Comparison of ENCODE assay signal across 23 mouse cellular contexts in the genomic region with DNA sequence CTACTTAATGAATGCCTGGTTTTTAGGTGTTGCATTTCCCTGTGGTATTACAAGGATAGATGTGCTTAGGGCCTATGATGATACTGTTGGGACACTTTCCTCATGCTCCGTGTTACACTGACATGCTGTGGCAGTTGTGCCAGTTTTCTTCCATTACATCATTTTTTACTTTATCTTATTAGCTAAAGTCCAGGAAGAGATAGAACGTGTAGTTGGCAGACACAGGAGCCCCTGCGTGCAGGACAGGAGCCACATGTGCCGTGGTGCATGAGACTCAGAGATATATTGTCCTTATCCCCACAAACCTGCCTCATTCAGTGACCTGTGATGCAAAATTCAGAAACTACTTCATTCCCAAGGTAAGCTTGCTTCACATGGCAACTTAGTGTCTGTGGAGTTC. TPM values are rescaled to one million over a fixed set of nuclear protein-coding genes. Genes with fewer than 3 reads are reported as not detected.
DNase-seq lines count a peak whose midpoint lies in the region; ATAC-seq and TF ChIP-seq lines count a peak whose summit lies in the region.
"Had no signal": no experiment of that assay in that cellular context is flagged by ENCODE, and none has a peak within 500 bp of the region (broad histone marks: within the 10 kb centered on the region; RNA-seq: fewer than 3 reads in every experiment).

No protein-coding gene starts in this region.

- H3K4me3 ChIP-seq in intestine, embryonic 15.5 days (replicated peaks): no peak overlapping the region
- no peak overlapping the region for H3K4me3 ChIP-seq in intestine, embryonic 16.5 days (ENCODE audit: low read length)
- H3K4me3 ChIP-seq in small intestine, adult 2 months (ENCODE audit: low read depth, low read length): no peak overlapping the region
- H3K4me3 ChIP-seq: embryonic facial prominence, embryonic 10.5 days; embryonic facial prominence, embryonic 12.5 days; forebrain, embryonic 13.5 days; forebrain, embryonic 15.5 days had no signal

- TF ChIP-seq POLR2A in small intestine, adult 2 months (IDR thresholded peaks at IDR 0.05; ENCODE audit: low read depth, low read length): no peak

- no peak for TF ChIP-seq CTCF in small intestine, adult 2 months (IDR thresholded peaks at IDR 0.05; ENCODE audit: extremely low read depth, insufficient read length, insufficient replicate concordance, low read depth, low read length)

- no peak overlapping the region for H3K9ac ChIP-seq in intestine, embryonic 15.5 days
- H3K9ac ChIP-seq in intestine, embryonic 16.5 days (ENCODE audit: low read depth, low read length): no peak overlapping the region
- H3K9ac ChIP-seq: embryonic facial prominence, embryonic 12.5 days; forebrain, embryonic 13.5 days; forebrain, embryonic 15.5 days had no signal

- no peak for DNase-seq in thymus, postnatal 14 days
- DNase-seq in adrenal gland, adult 18-20 months (ENCODE audit: low spot score in 2 of 2): no peak
- DNase-seq in natural killer cell, adult 2 months (ENCODE audit: low spot score in 2 of 2): no peak
- DNase-seq: adrenal gland, adult 8-10 months; adrenal gland, postnatal 14 days; adrenal gland, postnatal 36 days; cerebellum, adult 11-12 months; cerebellum, adult 2 months; cerebellum, adult 9-10 months; cerebellum, postnatal 10 days; cerebellum, postnatal 25 days had no signal

- H3K36me3 ChIP-seq in intestine, embryonic 15.5 days: no peaks in the 10 kb centered on the region
- H3K36me3 ChIP-seq in intestine, embryonic 16.5 days (ENCODE audit: control insufficient read depth, insufficient read depth, low read length): no peaks in the 10 kb centered on the region
- no peaks in the 10 kb centered on the region for H3K36me3 ChIP-seq in small intestine, adult 2 months (ENCODE audit: control insufficient read depth, insufficient read depth, low read length)
- H3K36me3 ChIP-seq: embryonic facial prominence, embryonic 10.5 days; embryonic facial prominence, embryonic 12.5 days; forebrain, embryonic 15.5 days had no signal

- H3K27ac ChIP-seq in intestine, embryonic 15.5 days: no peak overlapping the region
- H3K27ac ChIP-seq in intestine, embryonic 16.5 days (ENCODE audit: low read length): no peak overlapping the region
- H3K27ac ChIP-seq in small intestine, adult 2 months (ENCODE audit: insufficient read depth, low read depth, low read length): peak overlapping the region; percentile 48
- H3K27ac ChIP-seq: embryonic facial prominence, embryonic 10.5 days; embryonic facial prominence, embryonic 12.5 days; forebrain, embryonic 13.5 days; forebrain, embryonic 15.5 days had no signal

- H3K4me1 ChIP-seq in intestine, embryonic 15.5 days (replicated peaks): no peaks in the 10 kb centered on the region
- H3K4me1 ChIP-seq in intestine, embryonic 16.5 days (ENCODE audit: control insufficient read depth, insufficient read depth, low read length): no peaks in the 10 kb centered on the region
- peaks cover 5% of the 10 kb centered on the region; the same call in 1 of the 2 replicates for H3K4me1 ChIP-seq in small intestine, adult 2 months (ENCODE audit: control insufficient read depth, insufficient read depth, insufficient read length, low read length)
- H3K4me1 ChIP-seq: embryonic facial prominence, embryonic 10.5 days; embryonic facial prominence, embryonic 12.5 days; forebrain, embryonic 13.5 days; forebrain, embryonic 15.5 days had no signal

- WGBS in intestine, embryonic 15.5 days: 72% methylated on average over 4 of the region's 4 CpGs
- 72% methylated on average over 4 of the region's 4 CpGs for WGBS in intestine, embryonic 16.5 days
- WGBS in small intestine, adult 2 months: 30% methylated on average over 4 of the region's 4 CpGs

- H3K27me3 ChIP-seq in intestine, embryonic 15.5 days (replicated peaks): no peaks in the 10 kb centered on the region
- no peaks in the 10 kb centered on the region for H3K27me3 ChIP-seq in intestine, embryonic 16.5 days (replicated peaks; ENCODE audit: control insufficient read depth, insufficient read depth, low read length)
- H3K27me3 ChIP-seq in small intestine, adult 2 months (ENCODE audit: control insufficient read depth, insufficient read depth, low read length): no peaks in the 10 kb centered on the region
- H3K27me3 ChIP-seq: embryonic facial prominence, embryonic 12.5 days; forebrain, embryonic 13.5 days; forebrain, embryonic 15.5 days had no signal

- H3K4me2 ChIP-seq in intestine, embryonic 15.5 days (replicated peaks): no peak overlapping the region
- no peak overlapping the region for H3K4me2 ChIP-seq in intestine, embryonic 16.5 days (ENCODE audit: low read depth, low read length)
- H3K4me2 ChIP-seq: embryonic facial prominence, embryonic 12.5 days; forebrain, embryonic 13.5 days; forebrain, embryonic 15.5 days had no signal

- H3K9me3 ChIP-seq in intestine, embryonic 15.5 days: no peaks in the 10 kb centered on the region
- no peaks in the 10 kb centered on the region for H3K9me3 ChIP-seq in intestine, embryonic 16.5 days (ENCODE audit: control insufficient read depth, low read length)
- H3K9me3 ChIP-seq: embryonic facial prominence, embryonic 10.5 days; forebrain, embryonic 15.5 days had no signal

- ATAC-seq in intestine, embryonic 15.5 days: peak; percentile 62
- peak; percentile 58 for ATAC-seq in intestine, embryonic 16.5 days
- ATAC-seq: forebrain, embryonic 13.5 days; forebrain, embryonic 15.5 days had no signal

RNA-seq across cellular contexts. Expression of a gene that starts 8.6 kb away (rescaled TPM):
- 0.98 and 1.9 TPM in 2 replicates for polyA plus RNA-seq in intestine, embryonic 15.5 days (2015; fragmentation: Nextera tagmentation; extraction: Ambion mirVana)
- polyA plus RNA-seq in intestine, embryonic 16.5 days (2015; fragmentation: Nextera tagmentation; extraction: Ambion mirVana): 1.1 TPM in 2 replicates
- polyA plus RNA-seq in small intestine, adult 2 months (2012; rRNA removed): 13.4 and 16.3 TPM in 2 replicates
- under 1 TPM; 0.16 to 0.23 TPM for total RNA-seq in adrenal gland, adult 18-20 months (2021)
- total RNA-seq: MEL had no signal
- polyA plus RNA-seq: C2C12; cerebellum, adult 2 months; cortical plate, adult 2 months; embryonic facial prominence, embryonic 10.5 days; embryonic facial prominence, embryonic 12.5 days; embryonic facial prominence, embryonic 14.5 days; forebrain, embryonic 11.5 days; forebrain, embryonic 13.5 days; forebrain, embryonic 15.5 days had no signal
